Mouse (Mus musculus): ENCODE results near the gene Bnc2. TPM values are rescaled to one million over a fixed set of nuclear protein-coding genes. Genes with fewer than 3 reads are reported as not detected.

The Bnc2 gene
- polyA plus RNA-seq, 1 experiment from 2014 or later, result 22.2 TPM

GRCm38 (mm10) chr4:84672181-84672791 lies 2.8 kb downstream of the Bnc2 start:
- peak; percentile 79 for DNase-seq (ENCODE audit: low spot score)
- H3K9me3 ChIP-seq (replicated peaks; ENCODE audit: control insufficient read depth, low read length), result no peaks in the 10 kb centered on the region
- peak overlapping the region; percentile 14 for H3K4me2 ChIP-seq (ENCODE audit: low read depth, low read length)
- H3K27ac ChIP-seq (replicated peaks; ENCODE audit: low read depth, low read length), result no peak overlapping the region
- H3K4me1 ChIP-seq (ENCODE audit: control insufficient read depth, insufficient read depth, low read length), result peaks cover 7% of the 10 kb centered on the region
- H3K4me3 ChIP-seq (ENCODE audit: low read depth, low read length), result peak overlapping the region; percentile 13; the same call in 1 of the 2 replicates
- 7% methylated on average over 14 of the region's 14 CpGs for WGBS
- no peaks in the 10 kb centered on the region for H3K36me3 ChIP-seq (replicated peaks; ENCODE audit: control insufficient read depth, insufficient read depth, low read depth, low read length)
- H3K27me3 ChIP-seq (ENCODE audit: control insufficient read depth, insufficient read depth, low read length), result no peaks in the 10 kb centered on the region; the same call in 1 of the 2 replicates
- 0 out of 2 replicates have a peak overlapping the region, but pooled peaks have one; percentile 0 for H3K9ac ChIP-seq (replicated peaks; ENCODE audit: low read length)
- no peak for ATAC-seq (replicated peaks; ENCODE audit: insufficient number of reproducible peaks, low FRiP score, low TSS enrichment, low read depth)

GRCm38 (mm10) chr4:84670996-84671395 lies 4.1 kb downstream of the Bnc2 start:
- WGBS, result 10% methylated on average over 1 of the region's 1 CpGs
- no peak for DNase-seq (ENCODE audit: low spot score)

GRCm38 (mm10) chr4:84669650-84670049 lies 5.4 kb downstream of the Bnc2 start:
- H3K9me3 ChIP-seq (replicated peaks; ENCODE audit: control insufficient read depth, low read length), result no peaks in the 10 kb centered on the region
- ATAC-seq (replicated peaks; ENCODE audit: insufficient number of reproducible peaks, low FRiP score, low TSS enrichment, low read depth) (no peak), DNase-seq (ENCODE audit: low spot score) (no peak)
- H3K9ac ChIP-seq (replicated peaks; ENCODE audit: low read length), result peak overlapping the region; percentile 9; the same call in 1 of the 2 replicates
- no peaks in the 10 kb centered on the region for H3K36me3 ChIP-seq (replicated peaks; ENCODE audit: control insufficient read depth, insufficient read depth, low read depth, low read length)
- H3K4me1 ChIP-seq (ENCODE audit: control insufficient read depth, insufficient read depth, low read length), result peaks cover 7% of the 10 kb centered on the region
- H3K4me3 ChIP-seq (ENCODE audit: low read depth, low read length), result no peak overlapping the region
- H3K27me3 ChIP-seq (ENCODE audit: control insufficient read depth, insufficient read depth, low read length), result no peaks in the 10 kb centered on the region; the same call in 1 of the 2 replicates
- no peak overlapping the region for H3K4me2 ChIP-seq (ENCODE audit: low read depth, low read length)
- no peak overlapping the region for H3K27ac ChIP-seq (replicated peaks; ENCODE audit: low read depth, low read length)
- WGBS, result 54% methylated on average over 5 of the region's 5 CpGs

More at GRCm38 (mm10) chr4:84670996-84671395, 4.1 kb downstream of the Bnc2 start:
- no peaks in the 10 kb centered on the region; the same call in 1 of the 2 replicates for H3K27me3 ChIP-seq (ENCODE audit: control insufficient read depth, insufficient read depth, low read length)
- peaks cover 7% of the 10 kb centered on the region for H3K4me1 ChIP-seq (ENCODE audit: control insufficient read depth, insufficient read depth, low read length)
- no peak overlapping the region for H3K4me3 ChIP-seq (ENCODE audit: low read depth, low read length)
- H3K27ac ChIP-seq (replicated peaks; ENCODE audit: low read depth, low read length), result no peak overlapping the region
- H3K36me3 ChIP-seq (replicated peaks; ENCODE audit: control insufficient read depth, insufficient read depth, low read depth, low read length), result no peaks in the 10 kb centered on the region
- H3K9me3 ChIP-seq (replicated peaks; ENCODE audit: control insufficient read depth, low read length), result no peaks in the 10 kb centered on the region
- no peak overlapping the region for H3K9ac ChIP-seq (replicated peaks; ENCODE audit: low read length)
- no peak overlapping the region for H3K4me2 ChIP-seq (ENCODE audit: low read depth, low read length)
- ATAC-seq (replicated peaks; ENCODE audit: insufficient number of reproducible peaks, low FRiP score, low TSS enrichment, low read depth), result no peak

GRCm38 (mm10) chr4:84668949-84669605 lies 6.0 kb downstream of the Bnc2 start:
- Histone ChIP-seq H3K27me3 (ENCODE audit: control insufficient read depth, insufficient read depth, low read length) (no peaks in the 10 kb centered on the region; the same call in 1 of the 2 replicates), H3K36me3 (replicated peaks; ENCODE audit: control insufficient read depth, insufficient read depth, low read depth, low read length) (no peaks in the 10 kb centered on the region), H3K27ac (replicated peaks; ENCODE audit: low read depth, low read length) (no peak overlapping the region), H3K4me1 (ENCODE audit: control insufficient read depth, insufficient read depth, low read length) (peaks cover 7% of the 10 kb centered on the region), H3K9ac (replicated peaks; ENCODE audit: low read length) (no peak overlapping the region), H3K4me2 (ENCODE audit: low read depth, low read length) (no peak overlapping the region), H3K4me3 (ENCODE audit: low read depth, low read length) (no peak overlapping the region), H3K9me3 (replicated peaks; ENCODE audit: control insufficient read depth, low read length) (no peaks in the 10 kb centered on the region)
- 57% methylated on average over 12 of the region's 12 CpGs for WGBS
- DNase-seq (ENCODE audit: low spot score) (no peak), ATAC-seq (replicated peaks; ENCODE audit: insufficient number of reproducible peaks, low FRiP score, low TSS enrichment, low read depth) (no peak)

GRCm38 (mm10) chr4:84668226-84668625 lies 6.8 kb downstream of the Bnc2 start:
- DNase-seq (ENCODE audit: low spot score) (no peak), ATAC-seq (replicated peaks; ENCODE audit: insufficient number of reproducible peaks, low FRiP score, low TSS enrichment, low read depth) (no peak)
- H3K27me3 ChIP-seq (ENCODE audit: control insufficient read depth, insufficient read depth, low read length), result no peaks in the 10 kb centered on the region; the same call in 1 of the 2 replicates
- H3K27ac ChIP-seq (replicated peaks; ENCODE audit: low read depth, low read length), result no peak overlapping the region
- no peak overlapping the region for H3K9ac ChIP-seq (replicated peaks; ENCODE audit: low read length)
- no peak overlapping the region for H3K4me3 ChIP-seq (ENCODE audit: low read depth, low read length)
- no peaks in the 10 kb centered on the region for H3K9me3 ChIP-seq (replicated peaks; ENCODE audit: control insufficient read depth, low read length)
- no peaks in the 10 kb centered on the region for H3K36me3 ChIP-seq (replicated peaks; ENCODE audit: control insufficient read depth, insufficient read depth, low read depth, low read length)
- 85% methylated on average over 5 of the region's 5 CpGs for whole genome bisulfite sequencing
- H3K4me1 ChIP-seq (ENCODE audit: control insufficient read depth, insufficient read depth, low read length), result peaks cover 7% of the 10 kb centered on the region
- H3K4me2 ChIP-seq (ENCODE audit: low read depth, low read length), result no peak overlapping the region

GRCm38 (mm10) chr4:84662228-84663065 lies 12.6 kb downstream of the Bnc2 start:
- Histone ChIP-seq H3K36me3 (replicated peaks; ENCODE audit: control insufficient read depth, insufficient read depth, low read depth, low read length) (no peaks in the 10 kb centered on the region), H3K9ac (replicated peaks; ENCODE audit: low read length) (no peak overlapping the region), H3K4me1 (ENCODE audit: control insufficient read depth, insufficient read depth, low read length) (no peaks in the 10 kb centered on the region), H3K9me3 (replicated peaks; ENCODE audit: control insufficient read depth, low read length) (no peaks in the 10 kb centered on the region), H3K27ac (replicated peaks; ENCODE audit: low read depth, low read length) (no peak overlapping the region), H3K4me3 (ENCODE audit: low read depth, low read length) (no peak overlapping the region), H3K27me3 (ENCODE audit: control insufficient read depth, insufficient read depth, low read length) (no peaks in the 10 kb centered on the region), H3K4me2 (ENCODE audit: low read depth, low read length) (no peak overlapping the region)
- DNase-seq (ENCODE audit: low spot score) (no peak), ATAC-seq (replicated peaks; ENCODE audit: insufficient number of reproducible peaks, low FRiP score, low TSS enrichment, low read depth) (no peak)
- 87% methylated on average over 5 of the region's 5 CpGs for WGBS

GRCm38 (mm10) chr4:84661341-84661740 lies 13.7 kb downstream of the Bnc2 start:
- H3K4me3 ChIP-seq (ENCODE audit: low read depth, low read length), result no peak overlapping the region
- no peak overlapping the region for H3K27ac ChIP-seq (replicated peaks; ENCODE audit: low read depth, low read length)
- H3K27me3 ChIP-seq (ENCODE audit: control insufficient read depth, insufficient read depth, low read length), result no peaks in the 10 kb centered on the region
- no peaks in the 10 kb centered on the region for H3K9me3 ChIP-seq (replicated peaks; ENCODE audit: control insufficient read depth, low read length)
- WGBS, result 82% methylated on average over 3 of the region's 3 CpGs
- no peak for ATAC-seq (replicated peaks; ENCODE audit: insufficient number of reproducible peaks, low FRiP score, low TSS enrichment, low read depth)
- H3K4me2 ChIP-seq (ENCODE audit: low read depth, low read length), result no peak overlapping the region
- no peaks in the 10 kb centered on the region for H3K36me3 ChIP-seq (replicated peaks; ENCODE audit: control insufficient read depth, insufficient read depth, low read depth, low read length)
- no peaks in the 10 kb centered on the region for H3K4me1 ChIP-seq (ENCODE audit: control insufficient read depth, insufficient read depth, low read length)
- no peak for DNase-seq (ENCODE audit: low spot score)
- H3K9ac ChIP-seq (replicated peaks; ENCODE audit: low read length), result no peak overlapping the region
